Mouse (Mus musculus): ENCODE results near the gene Atg16l2.

DNA sequence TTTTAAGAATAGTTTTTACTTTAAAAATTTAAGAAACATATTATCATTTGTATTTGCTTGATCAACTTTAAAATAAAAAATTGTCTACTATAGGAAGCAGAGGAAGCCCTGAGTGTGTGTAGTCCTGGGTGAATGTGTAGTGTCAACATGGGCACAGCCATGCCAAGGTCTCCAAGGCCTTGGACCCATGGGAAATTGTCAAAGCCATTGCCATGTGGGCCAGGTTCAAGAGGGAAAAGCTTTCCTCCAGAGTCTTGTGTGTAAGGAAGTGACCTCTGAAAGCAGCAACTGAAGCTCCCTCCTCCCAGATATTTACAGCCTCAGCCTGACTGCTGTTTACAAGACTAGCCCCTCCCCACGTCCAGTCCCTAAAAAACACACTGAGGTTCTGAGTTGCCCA lies 72.7 kb downstream of the Atg16l2 start:
- no peak for TF ChIP-seq POLR2A (IDR thresholded peaks at IDR 0.05; ENCODE audit: borderline replicate concordance, insufficient read depth, low read length)
- TF ChIP-seq CTCF (IDR thresholded peaks at IDR 0.05; ENCODE audit: borderline replicate concordance, insufficient read depth, low read depth, low read length), result no peak
